Mouse (Mus musculus) heart, adult 9 months (tissue): ENCODE data around the gene Ppp1r14c.

Source experiments
- DNase-seq, 2 experiments: peaks; one replicate each; pipeline ENCODE4 v3.0.0; 2022; ENCODE audit warnings: low spot score in 2 of 2

The Ppp1r14c gene

GRCm38 (mm10) chr10:3466135-3466626, 100.3 kb downstream of the Ppp1r14c start:
- no peak for DNase-seq

GRCm38 (mm10) chr10:3468590-3468989, 102.7 kb downstream of the Ppp1r14c start:
- DNase-seq = no peak

GRCm38 (mm10) chr10:3476611-3477010, 110.8 kb downstream of the Ppp1r14c start:
- no peak for DNase-seq

GRCm38 (mm10) chr10:3479772-3480171, 113.9 kb downstream of the Ppp1r14c start:
- DNase-seq = no peak

- no peak for DNase-seq
Measured at GRCm38 (mm10) chr10:3490052-3490451, 124.2 kb downstream of the Ppp1r14c start.

- no peak for DNase-seq
Measured at GRCm38 (mm10) chr10:3496791-3497190, 130.9 kb downstream of the Ppp1r14c start.

GRCm38 (mm10) chr10:3500846-3501245, 135.0 kb downstream of the Ppp1r14c start:
- DNase-seq = peak in 1 of 2 experiments; percentile 15

GRCm38 (mm10) chr10:3507484-3508221, 141.8 kb downstream of the Ppp1r14c start:
- DNase-seq = peak in 1 of 2 experiments; percentile 43

- DNase-seq = no peak
Measured at GRCm38 (mm10) chr10:3508222-3508588, 142.3 kb downstream of the Ppp1r14c start.

- DNase-seq = no peak
Measured at GRCm38 (mm10) chr10:3508746-3509145, 142.9 kb downstream of the Ppp1r14c start.

GRCm38 (mm10) chr10:3509663-3510277, 143.9 kb downstream of the Ppp1r14c start:
- no peak for DNase-seq

GRCm38 (mm10) chr10:3510486-3510885, 144.6 kb downstream of the Ppp1r14c start:
- no peak for DNase-seq

- DNase-seq = no peak
Measured at GRCm38 (mm10) chr10:3511401-3511800, 145.5 kb downstream of the Ppp1r14c start.

- DNase-seq = no peak
Measured at GRCm38 (mm10) chr10:3512620-3513305, 146.9 kb downstream of the Ppp1r14c start.

GRCm38 (mm10) chr10:3513947-3514346, 148.1 kb downstream of the Ppp1r14c start:
- no peak for DNase-seq
